Mouse (Mus musculus) MEL (cell line): ENCODE measurements around the gene Esrra. TPM values are rescaled to one million over a fixed set of nuclear protein-coding genes. Genes with fewer than 3 reads are reported as not detected.

ENCODE experiments used
- DNase-seq: peaks from one replicate; pipeline ENCODE4 v3.0.0; 2011; ENCODE audit warnings: low read depth, low spot score
- H3K27ac ChIP-seq: 2 replicates; pipeline ENCODE4 v1.5.1; 2012; ENCODE audit warnings: low read depth, mild to moderate bottlenecking, control low read depth, low read length, moderate library complexity; ENCODE audit not compliant: control insufficient read depth
- H3K27me3 ChIP-seq, 2 experiments: fragments of 150-350 bp in 1 of 2; sonication (generic) in 1 of 2; 2 replicates each; pipeline ENCODE4 v1.6.1; 2012; ENCODE audit warnings: low read length in 2 of 2, mild to moderate bottlenecking in 2 of 2, improper control_type of control experiment in 1 of 2, moderate library complexity in 1 of 2; ENCODE audit not compliant: insufficient read depth in 2 of 2, control insufficient read depth in 1 of 2
- H3K36me3 ChIP-seq, 2 experiments: 2 replicates each; pipeline ENCODE4 v1.6.1; 2012 to 2014; ENCODE audit warnings: low read length in 2 of 2, improper control_type of control experiment in 1 of 2, inconsistent platforms in 1 of 2, mild to moderate bottlenecking in 1 of 2; ENCODE audit not compliant: insufficient read depth in 2 of 2, control insufficient read depth in 1 of 2
- H3K4me1 ChIP-seq, 2 experiments: fragments of 150-350 bp in 1 of 2; sonication (generic) in 1 of 2; 2 replicates each; pipeline ENCODE4 v1.6.1; 2012; ENCODE audit warnings: low read length in 2 of 2, improper control_type of control experiment in 1 of 2, mild to moderate bottlenecking in 1 of 2; ENCODE audit not compliant: insufficient read depth in 2 of 2, control insufficient read depth in 1 of 2
- H3K4me3 ChIP-seq, 2 experiments: fragments of 150-350 bp in 1 of 2; sonication (generic) in 1 of 2; 2 replicates each; pipeline ENCODE4 v1.5.1; 2012; ENCODE audit warnings: low read depth in 2 of 2, low read length in 2 of 2, mild to moderate bottlenecking in 2 of 2, moderate library complexity in 2 of 2, control low read depth in 1 of 2, improper control_type of control experiment in 1 of 2; ENCODE audit not compliant: control insufficient read depth in 1 of 2, insufficient read depth in 1 of 2
- H3K79me2 ChIP-seq: 2 replicates; pipeline ENCODE4 v1.6.1; 2012; ENCODE audit warnings: mild to moderate bottlenecking, low read length, moderate library complexity; ENCODE audit not compliant: control insufficient read depth, poor library complexity, insufficient read depth
- H3K9ac ChIP-seq: 2 replicates; pipeline ENCODE4 v1.6.1; 2012; ENCODE audit warnings: low read depth, mild to moderate bottlenecking, control low read depth, low read length, moderate library complexity; ENCODE audit not compliant: control insufficient read depth, poor library complexity, severe bottlenecking
- H3K9me3 ChIP-seq: fragments of 150-350 bp; sonication (generic); replicated peaks from 2 replicates; pipeline ENCODE4 v1.6.1; 2012; ENCODE audit warnings: mild to moderate bottlenecking, low read length, improper control_type of control experiment, moderate library complexity; ENCODE audit not compliant: insufficient read depth
- BHLHE40 ChIP-seq: IDR thresholded peaks from 2 replicates; pipeline ENCODE4 v1.6.1; 2012; ENCODE audit warnings: low read depth, mild to moderate bottlenecking, inconsistent platforms, low read length, improper control_type of control experiment, borderline replicate concordance
- CHD1 ChIP-seq: IDR thresholded peaks from 2 replicates; pipeline ENCODE4 v1.6.1; 2012; ENCODE audit warnings: low read depth, mild to moderate bottlenecking, inconsistent platforms, low read length, improper control_type of control experiment
- CTCF ChIP-seq, 3 experiments: IDR thresholded peaks in 2 of 3; conservative IDR thresholded peaks in 1 of 3; 2 replicates each; pipeline ENCODE4 v1.5.1; 2011 to 2012; ENCODE audit warnings: low read length in 3 of 3, low read depth in 2 of 3, mild to moderate bottlenecking in 2 of 3, improper control_type of control experiment in 1 of 3, inconsistent platforms in 1 of 3, mixed read lengths in 1 of 3, moderate library complexity in 1 of 3; ENCODE audit not compliant: control insufficient read depth in 1 of 3, insufficient read depth in 1 of 3, poor library complexity in 1 of 3, severe bottlenecking in 1 of 3
- ELF1 ChIP-seq: IDR thresholded peaks from 2 replicates; pipeline ENCODE4 v1.6.1; 2014; ENCODE audit warnings: low read depth, mild to moderate bottlenecking, inconsistent platforms, low read length, improper control_type of control experiment, moderate library complexity
- EP300 ChIP-seq, 2 experiments: IDR thresholded peaks; 2 replicates each; pipeline ENCODE4 v1.6.1; 2011; ENCODE audit warnings: improper control_type of control experiment in 2 of 2, low read length in 2 of 2, low read depth in 1 of 2, mild to moderate bottlenecking in 1 of 2
- ETS1 ChIP-seq: IDR thresholded peaks from 2 replicates; pipeline ENCODE4 v1.6.1; 2012; ENCODE audit warnings: low read depth, mild to moderate bottlenecking, inconsistent platforms, low read length, improper control_type of control experiment, moderate library complexity
- GATA1 ChIP-seq: IDR thresholded peaks from 2 replicates; pipeline ENCODE4 v1.6.1; 2011; ENCODE audit warnings: low read depth, low read length, improper control_type of control experiment
- HCFC1 ChIP-seq: IDR thresholded peaks from 2 replicates; pipeline ENCODE4 v1.6.1; 2012; ENCODE audit warnings: low read depth, mild to moderate bottlenecking, inconsistent platforms, low read length, improper control_type of control experiment, moderate library complexity
- KAT2A ChIP-seq: conservative IDR thresholded peaks from 2 replicates; pipeline ENCODE4 v1.6.1; 2012; ENCODE audit warnings: low read depth, low read length, improper control_type of control experiment, inconsistent platforms
- MAX ChIP-seq: IDR thresholded peaks from 2 replicates; pipeline ENCODE4 v1.6.1; 2011; ENCODE audit warnings: low read length, improper control_type of control experiment
- MAZ ChIP-seq: IDR thresholded peaks from 2 replicates; pipeline ENCODE4 v1.6.1; 2012; ENCODE audit warnings: low read depth, mild to moderate bottlenecking, inconsistent platforms, low read length, improper control_type of control experiment
- MXI1 ChIP-seq: IDR thresholded peaks from 2 replicates; pipeline ENCODE4 v1.6.1; 2011; ENCODE audit warnings: mild to moderate bottlenecking, low read depth, low read length, improper control_type of control experiment
- MYC ChIP-seq: IDR thresholded peaks from 2 replicates; pipeline ENCODE4 v1.6.1; 2011; ENCODE audit warnings: low read depth, mild to moderate bottlenecking, low read length, improper control_type of control experiment, moderate library complexity
- NELFE ChIP-seq: IDR thresholded peaks from 2 replicates; pipeline ENCODE4 v1.6.1; 2011; ENCODE audit warnings: low read depth, low read length, improper control_type of control experiment
- POLR2A ChIP-seq, 2 experiments: IDR thresholded peaks; 2 replicates each; pipeline ENCODE4 v1.6.1; 2011 to 2012; ENCODE audit warnings: low read length in 2 of 2, mild to moderate bottlenecking in 2 of 2, control low read depth in 1 of 2, improper control_type of control experiment in 1 of 2, low read depth in 1 of 2, moderate library complexity in 1 of 2; ENCODE audit not compliant: control insufficient read depth in 1 of 2, insufficient read depth in 1 of 2, poor library complexity in 1 of 2
- RAD21 ChIP-seq: IDR thresholded peaks from 2 replicates; pipeline ENCODE4 v1.6.1; 2011; ENCODE audit warnings: mild to moderate bottlenecking, low read depth, low read length, improper control_type of control experiment
- RCOR1 ChIP-seq: IDR thresholded peaks from 2 replicates; pipeline ENCODE4 v1.6.1; 2012; ENCODE audit warnings: low read depth, mild to moderate bottlenecking, inconsistent platforms, low read length, improper control_type of control experiment
- SIN3A ChIP-seq: IDR thresholded peaks from 2 replicates; pipeline ENCODE4 v1.6.1; 2012; ENCODE audit warnings: low read length, improper control_type of control experiment, inconsistent platforms
- SMC3 ChIP-seq: IDR thresholded peaks from 2 replicates; pipeline ENCODE4 v1.6.1; 2011; ENCODE audit warnings: low read depth, low read length, improper control_type of control experiment
- TAL1 ChIP-seq: IDR thresholded peaks from 2 replicates; pipeline ENCODE4 v1.6.1; 2012; ENCODE audit warnings: mild to moderate bottlenecking, inconsistent platforms, low read length, moderate library complexity, mixed read lengths
- TBP ChIP-seq: IDR thresholded peaks from 2 replicates; pipeline ENCODE4 v1.8.0; 2011; ENCODE audit warnings: low read depth, low read length, improper control_type of control experiment
- TCF12 ChIP-seq: IDR thresholded peaks from 2 replicates; pipeline ENCODE4 v1.6.1; 2014; ENCODE audit warnings: low read depth, mild to moderate bottlenecking, inconsistent platforms, low read length, improper control_type of control experiment, moderate library complexity
- ZC3H11A ChIP-seq: IDR thresholded peaks from 2 replicates; pipeline ENCODE4 v1.6.1; 2012; ENCODE audit warnings: low read depth, mild to moderate bottlenecking, inconsistent platforms, low read length, improper control_type of control experiment
- ZKSCAN1 ChIP-seq: IDR thresholded peaks from 2 replicates; pipeline ENCODE4 v1.6.1; 2012; ENCODE audit warnings: low read depth, mild to moderate bottlenecking, inconsistent platforms, low read length, improper control_type of control experiment, moderate library complexity
- polyA plus RNA-seq, 2 experiments: library from polyadenylated mRNA; stranded (reverse) in 1 of 2; unstranded in 1 of 2; fragments of >175 nt in 1 of 2; fragments of >200 nt in 1 of 2; gene quantifications; 2 replicates each; pipeline versions ENCODE4 v1.2.1 to v1.2.4; 2012; ENCODE audit warnings: low replicate concordance in 2 of 2, low read depth in 1 of 2; ENCODE audit not compliant: insufficient read length in 2 of 2, insufficient read depth in 1 of 2, missing spikeins in 1 of 2
- total RNA-seq: library from RNA; depleted of rRNA; stranded (reverse); fragments of 300-350 nt; gene quantifications from 2 replicates; pipeline ENCODE4 v1.2.3, GENCODE M21; 2012

Esrra gene
- total and polyA plus RNA-seq, 3 experiments: 32.5 to 40.9 TPM; not detected in 1

DNA sequence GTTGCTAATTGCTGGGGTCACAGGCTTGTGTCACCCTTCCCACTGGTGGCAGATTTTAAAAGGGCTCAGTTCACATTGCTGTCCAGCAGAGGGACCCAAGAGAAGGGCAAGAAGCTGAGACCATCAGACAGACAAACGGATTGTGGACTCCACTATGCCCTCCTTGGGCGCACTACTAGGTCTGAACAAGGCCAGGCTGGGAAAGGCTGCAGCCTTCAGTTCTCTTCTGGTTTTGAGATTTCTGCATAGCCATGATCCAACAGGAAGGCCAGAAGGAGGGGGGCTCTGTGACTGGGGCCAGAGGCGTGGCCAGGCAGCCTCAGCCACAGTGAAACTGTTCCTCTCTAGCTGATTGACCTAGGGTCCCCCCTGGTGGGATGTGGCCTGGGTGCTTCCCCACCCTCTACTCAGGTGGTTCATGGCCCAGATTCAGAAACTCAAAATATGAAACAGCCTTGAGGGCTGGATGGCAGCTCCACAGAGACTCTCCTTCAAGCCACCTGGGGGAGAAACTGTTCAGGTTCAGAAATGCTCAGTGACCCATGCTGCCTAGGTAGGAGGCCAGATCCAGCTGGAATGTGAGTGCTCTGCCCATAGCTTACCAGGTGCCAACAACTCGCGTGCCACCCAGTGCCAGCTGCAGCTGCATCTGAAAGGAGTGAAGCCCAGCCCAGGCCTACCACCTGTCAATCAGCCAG lies 49.9 kb downstream of the Esrra start:
- H3K9ac ChIP-seq: 0 out of 2 replicates have a peak overlapping the region, but pooled peaks have one; percentile 8
- H3K79me2 ChIP-seq: no peaks in the 10 kb centered on the region
- peaks cover 0 to 5% of the 10 kb centered on the region in 2 experiments; a peak in 2 of 4 replicates for H3K36me3 ChIP-seq
- no peak overlapping the region for H3K27ac ChIP-seq
- peak overlapping the region; percentile 13 to 43; a peak in 2 of 4 replicates for H3K4me3 ChIP-seq
- H3K4me1 ChIP-seq: peaks cover 0 to 9% of the 10 kb centered on the region in 2 experiments; a peak in 2 of 4 replicates
- H3K9me3 ChIP-seq: no peaks in the 10 kb centered on the region
- TF ChIP-seq CHD1 (no peak), NELFE (no peak), ZC3H11A (0 out of 2 replicates have a peak, but pooled peaks have one; percentile 18), CTCF (IDR thresholded peaks at IDR 0.05 in 2 of 3, conservative IDR thresholded peaks at IDR 0.05 in 1 of 3; ENCODE audit: control insufficient read depth in 1 of 3, insufficient read depth in 1 of 3, low read depth in 2 of 3, low read length in 3 of 3, poor library complexity in 1 of 3, severe bottlenecking in 1 of 3) (peak; percentile 47 to 65 (median 57); a peak in 5 of 6 replicates), SMC3 (peak; percentile 62), RAD21 (peak; percentile 50), MAZ (no peak), TCF12 (no peak), ZKSCAN1 (no peak)
- H3K27me3 ChIP-seq: no peaks in the 10 kb centered on the region
- DNase-seq: peak; percentile 66

DNA sequence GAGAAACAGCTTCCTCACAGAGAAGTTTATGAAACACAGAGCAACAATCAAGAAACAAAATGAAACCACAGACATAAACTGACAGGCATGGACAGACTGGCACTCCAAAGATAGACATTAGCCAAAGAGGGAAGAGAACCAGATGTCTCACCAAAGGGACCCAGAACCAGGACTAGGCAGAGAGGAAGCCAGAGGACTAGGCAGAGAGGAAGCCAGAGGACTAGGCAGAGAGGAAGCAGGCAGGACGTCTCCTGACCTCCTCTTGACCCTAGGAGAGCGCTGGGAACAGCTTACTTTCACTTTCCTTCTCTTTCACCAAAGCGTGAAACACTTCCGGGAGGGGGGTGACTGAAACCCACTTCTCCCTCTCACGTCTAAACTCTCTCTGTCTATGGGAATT lies 52.3 kb downstream of the Esrra start:
- Histone ChIP-seq H3K36me3 (peaks cover 0 to 5% of the 10 kb centered on the region in 2 experiments; a peak in 2 of 4 replicates), H3K4me3 (peak overlapping the region; percentile 69 to 92), H3K9ac (peak overlapping the region; percentile 80), H3K27ac (peak overlapping the region; percentile 80), H3K79me2 (no peaks in the 10 kb centered on the region), H3K27me3 (no peaks in the 10 kb centered on the region), H3K9me3 (no peaks in the 10 kb centered on the region), H3K4me1 (peaks cover 0 to 9% of the 10 kb centered on the region in 2 experiments; a peak in 2 of 4 replicates)
- no peak for TF ChIP-seq RCOR1
- peak; percentile 94 for TF ChIP-seq ETS1
- peak; percentile 71; the same call in 1 of the 2 replicates for TF ChIP-seq MYC
- peak; percentile 41 for TF ChIP-seq NELFE
- no peak for TF ChIP-seq MAZ
- TF ChIP-seq ELF1: peak; percentile 84
- peak; percentile 70 for TF ChIP-seq HCFC1
- TF ChIP-seq CTCF (IDR thresholded peaks at IDR 0.05 in 2 of 3, conservative IDR thresholded peaks at IDR 0.05 in 1 of 3; ENCODE audit: control insufficient read depth in 1 of 3, insufficient read depth in 1 of 3, low read depth in 2 of 3, low read length in 3 of 3, poor library complexity in 1 of 3, severe bottlenecking in 1 of 3): no peak
- 0 out of 2 replicates have a peak, but pooled peaks have one; percentile 20 for TF ChIP-seq KAT2A
- 0 out of 2 replicates have a peak, but pooled peaks have one; percentile 2 for TF ChIP-seq GATA1
- peak; percentile 66; the same call in 1 of the 2 replicates for TF ChIP-seq MAX
- TF ChIP-seq TAL1: no peak
- TF ChIP-seq EP300 (IDR thresholded peaks at IDR 0.05; ENCODE audit: low read depth in 1 of 2, low read length in 2 of 2): peak; percentile 33 to 62; a peak in 3 of 4 replicates
- peak; percentile 90 for TF ChIP-seq SIN3A
- TF ChIP-seq MXI1: peak; percentile 83
- 0 out of 2 replicates have a peak, but pooled peaks have one; percentile 24 for TF ChIP-seq BHLHE40
- peak in 1 of 2 experiments; percentile 51; a peak in 2 of 4 replicates for TF ChIP-seq POLR2A (IDR thresholded peaks at IDR 0.05; ENCODE audit: control insufficient read depth in 1 of 2, insufficient read depth in 1 of 2, low read depth in 1 of 2, low read length in 2 of 2, poor library complexity in 1 of 2)
- 0 out of 2 replicates have a peak, but pooled peaks have one; percentile 32 for TF ChIP-seq TBP
- no peak for TF ChIP-seq RAD21
- TF ChIP-seq TCF12: 0 out of 2 replicates have a peak, but pooled peaks have one; percentile 44
- DNase-seq: peak; percentile 84
